Mouse (Mus musculus) cerebellum, adult 2 months (tissue): ENCODE measurements at regions not wholly inside any gene's neighbourhood (a gene's known extent, or its start where the extent isn't known, plus 50 kb on each side); places are given as distances from the start of the nearest gene placed in this dataset.

Experiments
- CTCF ChIP-seq: fragments of 200-500 bp; IDR thresholded peaks from 2 replicates; pipeline ENCODE4 v1.5.1; 2011; ENCODE audit warnings: low read depth, mild to moderate bottlenecking, control low read depth, low read length, moderate library complexity, borderline replicate concordance; ENCODE audit not compliant: insufficient read depth
- POLR2A ChIP-seq: fragments of 200-500 bp; IDR thresholded peaks from 2 replicates; pipeline ENCODE4 v1.6.1; 2011; ENCODE audit warnings: low read length, control low read depth, borderline replicate concordance; ENCODE audit not compliant: insufficient read depth

DNA sequence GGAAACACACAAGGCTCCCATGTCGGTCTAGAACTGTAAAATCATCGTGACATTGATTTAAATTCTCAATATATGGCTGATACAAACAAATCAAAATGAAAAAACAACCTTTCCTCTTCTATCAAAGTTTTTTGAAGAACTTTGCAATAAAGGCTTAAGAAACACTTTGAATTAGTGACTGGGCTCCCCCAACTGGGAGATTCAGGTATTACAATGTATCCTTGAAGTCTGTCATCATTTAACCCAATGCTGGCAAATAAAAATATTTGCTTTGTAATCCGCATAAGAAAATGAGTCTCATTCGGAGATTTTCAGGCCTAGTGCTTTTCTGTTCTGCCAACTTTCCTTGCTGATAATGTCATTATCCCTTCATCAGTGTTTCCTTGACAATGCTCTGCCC is 465.2 kb upstream of the Rag2 start:
- TF ChIP-seq CTCF, result no peak
- no peak for TF ChIP-seq POLR2A
